Mouse (Mus musculus) heart, postnatal 14 days (tissue): ENCODE measurements at regions not wholly inside any gene's neighbourhood (a gene's known extent, or its start where the extent isn't known, plus 50 kb on each side); places are given as distances from the start of the nearest gene placed in this dataset.
A peak's percentile ranks its signal among the peaks of the same experiment; 100 is the strongest.

Experiments
- DNase-seq, 2 experiments: peaks; one replicate each; pipeline ENCODE4 v3.0.0; 2021 to 2022
- intact Hi-C: fragments of 180-260 bp; cut with DNase I; formaldehyde crosslinking; loops from one replicate; pipeline ENCODE4 v1.15.1; 2025

GRCm38 (mm10) chr16:78170627-78171605 lies 130.4 kb upstream of the Cxadr start:
- no peak for DNase-seq
- intact Hi-C loops = no loop called here

- intact Hi-C loops = loop anchor here (5.0 kb wide), 3 partner anchors 715 to 1030 kb away; no protein-coding TSS in a partner anchor
- DNase-seq = no peak
Measured at GRCm38 (mm10) chr16:78156876-78157232, 144.4 kb upstream of the Cxadr start.

- intact Hi-C loops = loop anchor here (5.0 kb wide), 3 partner anchors 714 to 1029 kb away; no protein-coding TSS in a partner anchor
- DNase-seq = peak in 1 of 2 experiments; percentile 39
Measured at GRCm38 (mm10) chr16:78156138-78156875, 145.0 kb upstream of the Cxadr start.

- DNase-seq = no peak
- intact Hi-C loops = no loop called here
Measured at GRCm38 (mm10) chr16:78153899-78154605, 147.2 kb upstream of the Cxadr start.

GRCm38 (mm10) chr16:78144146-78144545 lies 157.1 kb upstream of the Cxadr start:
- no peak for DNase-seq
- intact Hi-C loops = no loop called here

- intact Hi-C loops = no loop called here
- no peak for DNase-seq
Measured at GRCm38 (mm10) chr16:78135501-78135900, 165.8 kb upstream of the Cxadr start.

GRCm38 (mm10) chr16:78134531-78134930 lies 166.8 kb upstream of the Cxadr start:
- no peak for DNase-seq
- intact Hi-C loops = no loop called here

GRCm38 (mm10) chr16:78121668-78122067 lies 179.6 kb upstream of the Cxadr start:
- no peak for DNase-seq
- intact Hi-C loops = no loop called here

GRCm38 (mm10) chr16:78120346-78120899 lies 180.9 kb upstream of the Cxadr start:
- no peak for DNase-seq
- intact Hi-C loops = no loop called here

GRCm38 (mm10) chr16:78104246-78104645 lies 197.0 kb upstream of the Cxadr start:
- intact Hi-C loops = no loop called here
- DNase-seq = no peak

GRCm38 (mm10) chr16:78101415-78102326 lies 199.6 kb upstream of the Cxadr start:
- intact Hi-C loops = no loop called here
- peak; percentile 11 to 51 for DNase-seq

- DNase-seq = no peak
- intact Hi-C loops = no loop called here
Measured at GRCm38 (mm10) chr16:78099842-78100241, 201.4 kb upstream of the Cxadr start.

- intact Hi-C loops = no loop called here
- DNase-seq = no peak
Measured at GRCm38 (mm10) chr16:78099114-78099513, 202.2 kb upstream of the Cxadr start.

GRCm38 (mm10) chr16:78098555-78098954 lies 202.7 kb upstream of the Cxadr start:
- no peak for DNase-seq
- intact Hi-C loops = no loop called here

GRCm38 (mm10) chr16:78096571-78096970 lies 204.7 kb upstream of the Cxadr start:
- intact Hi-C loops = no loop called here

GRCm38 (mm10) chr16:78090155-78090554 lies 211.1 kb upstream of the Cxadr start:
- no peak for DNase-seq
- intact Hi-C loops = no loop called here

More at GRCm38 (mm10) chr16:78096571-78096970, 204.7 kb upstream of the Cxadr start:
- DNase-seq = no peak

GRCm38 (mm10) chr16:78067532-78068118 lies 233.7 kb upstream of the Cxadr start:
- DNase-seq = no peak
- intact Hi-C loops = no loop called here

- intact Hi-C loops = no loop called here
- no peak for DNase-seq
Measured at GRCm38 (mm10) chr16:78060516-78060915, 240.8 kb upstream of the Cxadr start.

GRCm38 (mm10) chr16:78057549-78057948 lies 243.7 kb upstream of the Cxadr start:
- intact Hi-C loops = no loop called here
- DNase-seq = no peak
